Mouse (Mus musculus) cortical plate, adult 2 months (tissue): ENCODE measurements at regions not wholly inside any gene's neighbourhood (a gene's known extent, or its start where the extent isn't known, plus 50 kb on each side); places are given as distances from the start of the nearest gene placed in this dataset.

Experiments
- H3K27ac ChIP-seq: fragments of 200-500 bp; 2 replicates; pipeline ENCODE4 v1.5.1; 2012; ENCODE audit warnings: low read length, control low read depth, inconsistent platforms; ENCODE audit not compliant: insufficient read depth
- H3K4me1 ChIP-seq: fragments of 200-500 bp; 2 replicates; pipeline ENCODE4 v1.6.1; 2011; ENCODE audit warnings: low read length; ENCODE audit not compliant: control insufficient read depth, insufficient read depth
- H3K4me3 ChIP-seq: fragments of 200-500 bp; 2 replicates; pipeline ENCODE4 v1.5.1; 2011; ENCODE audit warnings: mild to moderate bottlenecking, low read length, control low read depth; ENCODE audit not compliant: insufficient read depth
- CTCF ChIP-seq: fragments of 200-500 bp; IDR thresholded peaks from 2 replicates; pipeline ENCODE4 v1.5.1; 2011; ENCODE audit warnings: mild to moderate bottlenecking, control low read depth, low read length; ENCODE audit not compliant: insufficient read depth; ENCODE audit errors: extremely low read depth
- POLR2A ChIP-seq: fragments of 200-500 bp; IDR thresholded peaks from 2 replicates; pipeline ENCODE4 v1.6.1; 2011; ENCODE audit warnings: mild to moderate bottlenecking, low read length, control low read depth; ENCODE audit not compliant: insufficient read depth; ENCODE audit errors: extremely low read depth

DNA sequence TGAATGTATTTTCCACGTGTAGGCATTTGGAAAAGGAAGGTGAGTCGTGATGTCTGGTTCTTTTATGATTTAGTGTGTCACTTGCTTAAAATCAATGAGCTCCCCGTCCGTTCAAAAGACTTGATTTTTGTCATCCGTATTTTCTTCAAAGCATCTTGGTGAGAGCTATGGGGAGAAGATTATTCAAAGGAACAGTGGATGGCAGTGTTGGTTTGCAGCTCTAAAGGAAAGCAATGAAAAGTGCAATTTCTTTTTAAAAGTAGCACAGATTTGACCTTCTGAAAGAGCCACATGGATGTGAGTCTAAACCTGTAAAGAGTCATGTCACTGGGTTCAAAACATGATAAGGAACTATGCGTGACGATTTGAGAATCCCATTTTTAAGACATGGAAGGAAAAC, 313.3 kb upstream of the BC052040 start:
- TF ChIP-seq CTCF: no peak
- no peak for TF ChIP-seq POLR2A
- Histone ChIP-seq H3K4me1 (no peaks in the 10 kb centered on the region), H3K27ac (no peak overlapping the region), H3K4me3 (no peak overlapping the region)

DNA sequence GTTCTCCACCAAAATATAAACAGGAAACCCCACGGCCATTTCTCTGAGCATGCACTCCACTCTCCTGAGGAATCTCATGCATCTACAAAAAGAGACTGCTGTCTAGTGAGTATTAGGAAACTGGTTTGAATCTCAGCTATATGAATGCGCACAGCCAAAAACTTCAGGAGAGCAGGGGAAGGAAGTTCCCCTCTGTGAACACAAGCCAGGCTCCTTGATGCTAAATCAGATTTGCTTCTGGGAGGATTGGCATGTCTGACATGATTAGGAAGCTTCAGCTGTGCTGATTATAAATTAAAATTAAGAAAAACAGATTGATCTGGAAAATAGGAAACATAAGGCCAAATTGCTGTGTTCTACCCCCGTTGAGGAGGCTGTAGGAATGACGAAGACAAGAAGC, 304.1 kb upstream of the BC052040 start:
- no peaks in the 10 kb centered on the region for H3K4me1 ChIP-seq
- TF ChIP-seq POLR2A: no peak
- TF ChIP-seq CTCF: no peak

DNA sequence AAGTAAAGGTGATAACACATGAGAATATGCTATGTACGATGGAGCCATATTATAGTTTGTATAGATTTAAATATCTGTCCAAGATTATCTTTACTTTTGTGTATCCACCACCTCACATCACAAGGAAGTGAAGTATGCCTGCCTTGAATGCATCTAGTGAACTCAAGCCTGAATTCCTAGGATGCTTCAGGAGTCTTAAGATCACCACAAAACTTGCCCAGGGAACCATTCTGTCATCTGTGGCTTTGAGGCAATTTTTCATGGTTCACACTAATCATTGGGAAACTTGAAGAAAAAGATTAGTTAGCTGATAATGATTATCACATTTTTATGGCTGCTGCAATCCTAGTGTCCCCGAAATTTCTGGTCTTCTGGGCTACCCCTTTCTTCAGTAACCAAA, 288.5 kb upstream of the BC052040 start:
- TF ChIP-seq POLR2A: no peak
- TF ChIP-seq CTCF: no peak
- Histone ChIP-seq H3K27ac (no peak overlapping the region), H3K4me3 (no peak overlapping the region), H3K4me1 (no peaks in the 10 kb centered on the region)

More for the DNA sequence above, 304.1 kb upstream of the BC052040 start:
- H3K4me3 ChIP-seq: no peak overlapping the region
- H3K27ac ChIP-seq: no peak overlapping the region

DNA sequence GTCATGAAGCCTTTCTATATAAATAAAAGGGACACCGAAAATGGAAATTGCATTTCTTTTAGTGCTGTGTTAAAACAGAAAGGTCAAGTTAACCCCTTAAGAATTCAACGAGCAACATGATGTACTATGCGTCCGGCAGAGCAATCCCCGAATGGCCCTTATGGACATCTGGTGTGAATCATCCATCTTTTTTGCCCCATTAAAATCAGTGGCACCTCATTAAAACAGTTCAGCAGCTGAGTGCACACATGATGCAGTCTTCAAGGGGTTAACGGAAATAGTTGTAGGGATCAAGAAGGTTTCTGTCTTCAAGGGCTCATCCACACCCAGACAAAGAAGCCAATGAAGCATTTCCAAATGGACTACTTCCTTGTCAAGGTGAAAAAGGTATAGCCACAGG, 284.1 kb upstream of the BC052040 start:
- Histone ChIP-seq H3K27ac (no peak overlapping the region), H3K4me1 (no peaks in the 10 kb centered on the region), H3K4me3 (no peak overlapping the region)
- TF ChIP-seq CTCF (no peak), POLR2A (no peak)

DNA sequence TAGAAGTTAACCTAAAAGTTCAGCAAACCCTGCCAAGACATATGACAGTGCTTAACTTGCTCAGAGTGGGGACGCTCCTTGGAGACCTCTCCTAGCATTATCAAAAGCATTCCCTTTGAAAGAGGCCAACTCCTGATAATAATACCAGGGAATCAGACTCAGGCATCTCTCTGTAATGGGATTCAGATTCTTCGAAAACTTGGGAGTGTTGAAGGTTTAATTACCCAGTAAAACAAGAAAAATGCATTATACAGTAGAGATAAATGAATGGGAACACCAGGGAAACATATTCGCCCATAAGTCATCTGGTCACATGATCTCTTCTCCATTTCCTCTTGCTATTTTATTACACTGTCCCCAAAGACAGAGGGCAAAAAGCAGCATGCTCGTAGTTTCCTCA, 274.3 kb upstream of the BC052040 start:
- Histone ChIP-seq H3K27ac (no peak overlapping the region), H3K4me1 (no peaks in the 10 kb centered on the region), H3K4me3 (no peak overlapping the region)
- TF ChIP-seq CTCF (no peak), POLR2A (no peak)

DNA sequence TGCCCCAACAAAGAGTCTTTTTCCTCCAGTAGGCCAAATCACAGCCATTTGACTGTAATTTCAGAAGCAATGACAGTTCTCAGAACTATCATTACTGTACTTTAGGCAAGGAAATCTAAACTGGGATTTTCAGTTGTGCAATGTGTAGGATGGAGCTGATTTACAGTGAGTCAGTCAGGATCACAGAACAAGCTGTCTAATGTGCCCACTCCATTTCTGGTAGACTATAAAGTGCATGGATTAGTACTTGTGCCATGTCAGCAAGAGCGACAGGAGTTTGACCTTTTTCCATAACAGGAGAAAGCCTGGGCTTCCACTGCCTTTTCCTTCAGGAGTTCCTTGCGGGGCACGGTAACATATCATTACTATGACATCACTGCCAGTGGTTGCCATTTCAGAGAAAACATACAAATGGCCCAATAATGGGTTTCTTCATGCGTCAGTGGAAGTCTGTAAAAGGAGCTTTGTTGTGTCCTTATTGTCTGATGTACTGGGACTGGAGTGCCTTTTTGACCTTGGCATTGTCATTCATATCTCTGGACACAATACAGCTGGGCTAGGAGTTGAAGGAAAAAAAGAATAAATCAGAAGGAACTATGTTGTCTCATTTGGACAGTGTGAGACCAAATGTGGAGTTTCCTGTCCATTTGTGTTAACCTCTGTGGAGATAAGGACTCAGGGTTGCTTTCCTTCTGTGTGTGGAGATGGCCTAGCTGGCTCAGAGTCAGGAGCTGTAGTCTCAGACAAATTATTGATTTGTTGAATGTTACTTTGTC, 271.5 kb upstream of the BC052040 start:
- Histone ChIP-seq H3K4me1 (no peaks in the 10 kb centered on the region), H3K4me3 (no peak overlapping the region), H3K27ac (no peak overlapping the region)
- TF ChIP-seq POLR2A (no peak), CTCF (no peak)

DNA sequence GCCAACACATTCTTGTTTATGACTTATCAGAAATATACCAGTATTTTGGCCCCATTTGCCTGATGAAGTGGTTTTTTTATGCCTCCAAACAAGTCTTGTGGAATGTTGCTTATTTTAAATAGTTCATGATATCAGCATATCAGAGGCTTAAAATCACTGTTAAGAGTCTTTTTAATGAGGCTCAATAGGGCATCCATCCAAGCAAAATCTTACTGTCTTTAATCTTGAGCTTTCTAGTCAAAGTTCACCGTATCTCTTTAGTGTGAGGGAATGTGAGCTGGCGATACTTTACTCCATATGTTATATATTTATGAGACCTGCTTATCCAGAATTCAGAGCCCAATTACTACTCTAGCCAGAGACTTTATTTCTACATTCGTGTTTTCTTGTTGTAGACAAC, 263.0 kb upstream of the BC052040 start:
- no peak for TF ChIP-seq POLR2A
- TF ChIP-seq CTCF: no peak
- no peaks in the 10 kb centered on the region for H3K4me1 ChIP-seq

DNA sequence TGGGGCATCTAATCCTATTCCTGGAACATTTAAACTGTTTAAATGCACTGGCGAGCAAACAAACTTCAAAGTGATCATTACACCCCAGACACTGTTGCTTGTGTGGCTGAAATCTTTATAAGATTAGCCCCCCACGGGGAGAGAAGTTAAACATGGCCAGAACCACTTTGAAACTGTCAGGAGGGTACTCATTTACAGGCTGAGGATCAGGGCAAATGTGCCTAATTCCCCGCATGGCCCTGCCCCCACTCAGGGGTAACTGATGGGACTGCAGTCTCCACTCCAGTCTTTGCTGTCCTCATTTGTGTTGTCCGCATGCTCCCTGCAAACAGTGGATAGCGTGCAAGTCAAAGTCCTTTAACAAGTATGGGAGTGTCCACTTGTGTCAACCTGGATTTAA, 258.9 kb upstream of the BC052040 start:
- no peaks in the 10 kb centered on the region for H3K4me1 ChIP-seq
- no peak overlapping the region for H3K27ac ChIP-seq
- no peak overlapping the region for H3K4me3 ChIP-seq
- no peak for TF ChIP-seq POLR2A

More for the DNA sequence above, 263.0 kb upstream of the BC052040 start:
- no peak overlapping the region for H3K27ac ChIP-seq
- H3K4me3 ChIP-seq: no peak overlapping the region

DNA sequence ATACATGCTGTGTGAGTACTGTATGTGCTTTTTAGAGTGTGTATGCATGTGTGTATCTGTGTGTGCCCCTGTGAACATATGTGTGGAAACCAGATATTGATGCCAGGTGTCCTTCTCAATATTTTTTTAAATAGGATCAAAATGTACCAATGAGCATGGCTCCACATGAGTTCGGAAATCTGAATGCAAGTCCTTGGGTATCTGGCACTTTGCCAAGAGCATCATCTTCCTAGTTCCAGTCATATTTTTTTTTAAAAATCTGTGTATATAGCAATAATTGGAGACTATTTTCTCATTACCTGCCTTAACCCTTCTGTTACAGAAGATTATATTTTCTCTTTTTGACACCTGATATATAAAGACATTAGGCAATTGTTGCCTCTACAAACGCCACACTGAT, 255.0 kb upstream of the BC052040 start:
- Histone ChIP-seq H3K4me3 (no peak overlapping the region), H3K4me1 (no peaks in the 10 kb centered on the region), H3K27ac (no peak overlapping the region)
- no peak for TF ChIP-seq CTCF
- no peak for TF ChIP-seq POLR2A

DNA sequence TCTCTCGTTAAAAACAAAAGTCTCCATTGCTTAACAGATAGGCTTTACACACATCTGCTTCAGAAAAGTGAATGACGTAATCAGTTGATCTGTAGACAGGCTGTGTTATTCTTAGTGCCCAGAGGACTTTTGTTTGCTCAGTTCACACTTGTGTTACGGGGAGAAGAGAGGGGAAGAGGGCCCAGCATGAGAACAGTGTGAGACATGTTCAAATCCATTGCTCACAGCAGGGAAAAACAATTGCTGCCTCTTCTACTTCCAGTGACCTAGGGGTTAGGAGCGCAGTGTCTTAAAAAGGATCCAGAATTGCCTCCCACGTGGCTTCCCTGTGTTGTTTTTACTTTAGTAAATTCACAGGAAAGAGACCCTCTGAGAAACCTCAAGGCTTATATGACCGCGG, 243.3 kb upstream of the BC052040 start:
- no peak overlapping the region for H3K4me3 ChIP-seq
- no peaks in the 10 kb centered on the region for H3K4me1 ChIP-seq
- TF ChIP-seq CTCF (no peak), POLR2A (no peak)
- no peak overlapping the region for H3K27ac ChIP-seq
